Mouse (Mus musculus) kidney, embryonic 14.5 days (tissue): ENCODE measurements at regions not wholly inside any gene's neighbourhood (a gene's known extent, or its start where the extent isn't known, plus 50 kb on each side); places are given as distances from the start of the nearest gene placed in this dataset.
"Not testable (repeated sequence)": the region's sequence is repeated elsewhere in the genome, so short reads cannot be mapped to it uniquely, and the experiment has no call there.

Source experiments
- ATAC-seq: fragments of 200-750 bp; cut with Nextera tagmentation; 2 replicates; pipeline ENCODE4 v1.8.0; 2017; ENCODE audit warnings: moderate number of reproducible peaks, mild to moderate bottlenecking, moderate TSS enrichment, moderate library complexity; ENCODE audit not compliant: low FRiP score, low TSS enrichment
- H3K27ac ChIP-seq: fragments of 300-500 bp; sonication (generic); 2 replicates; pipeline ENCODE4 v1.5.1; 2014; ENCODE audit warnings: low read depth, mild to moderate bottlenecking, low read length, moderate library complexity, mixed read lengths
- H3K27me3 ChIP-seq: fragments of 300-500 bp; sonication (generic); 2 replicates; pipeline ENCODE4 v1.6.1; 2014; ENCODE audit warnings: mild to moderate bottlenecking, low read length; ENCODE audit not compliant: control insufficient read depth, insufficient read depth
- H3K36me3 ChIP-seq: fragments of 300-500 bp; sonication (generic); 2 replicates; pipeline ENCODE4 v1.6.1; 2014; ENCODE audit warnings: low read length, mixed read lengths; ENCODE audit not compliant: control insufficient read depth, insufficient read depth
- H3K4me1 ChIP-seq: fragments of 300-500 bp; sonication (generic); 2 replicates; pipeline ENCODE4 v1.6.1; 2014; ENCODE audit warnings: low read length, mixed read lengths; ENCODE audit not compliant: control insufficient read depth, insufficient read depth
- H3K4me2 ChIP-seq: fragments of 300-500 bp; sonication (generic); replicated peaks from 2 replicates; pipeline ENCODE4 v1.6.1; 2014; ENCODE audit warnings: low read depth, mild to moderate bottlenecking, low read length
- H3K4me3 ChIP-seq: fragments of 300-500 bp; sonication (generic); 2 replicates; pipeline ENCODE4 v1.5.1; 2014; ENCODE audit warnings: mild to moderate bottlenecking, low read length
- H3K9ac ChIP-seq: fragments of 300-500 bp; sonication (generic); 2 replicates; pipeline ENCODE4 v1.6.1; 2014; ENCODE audit warnings: low read depth, mild to moderate bottlenecking, low read length, moderate library complexity
- H3K9me3 ChIP-seq: fragments of 300-500 bp; sonication (generic); 2 replicates; pipeline ENCODE4 v1.6.1; 2016; ENCODE audit warnings: low read length; ENCODE audit not compliant: control insufficient read depth
- WGBS: fragments of 180-500 bp; shearing (Covaris S2); extraction: QIAGEN DNeasy Blood & Tissue Kit; methylation state at CpG from one replicate; pipeline ENCODE4 v1.1.7; 2014; 5-methylcytosine and 5-hydroxymethylcytosine counted together

DNA sequence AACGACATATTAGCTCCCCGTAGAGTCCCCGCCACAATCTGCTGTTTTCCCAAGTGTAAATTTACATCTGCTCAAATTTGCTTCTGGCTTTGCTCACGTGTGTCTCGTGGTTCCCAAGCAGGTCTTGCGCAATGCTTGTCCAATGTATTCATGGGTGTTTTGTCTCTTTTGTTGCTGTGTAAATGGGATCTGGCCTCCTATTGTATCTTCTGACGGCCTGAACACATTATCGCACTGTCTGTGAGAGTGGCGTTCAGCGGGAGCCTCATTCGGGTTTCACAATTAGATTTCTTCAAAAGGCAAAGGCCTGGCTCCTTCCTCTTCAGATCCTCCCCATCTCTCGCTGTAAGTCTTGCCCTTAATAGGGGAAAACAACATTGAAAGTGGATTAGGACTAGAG lies 274.5 kb downstream of the Fam19a5 start:
- H3K9ac ChIP-seq, result no peak overlapping the region
- 88% methylated on average over 12 of the region's 12 CpGs for WGBS
- H3K36me3 ChIP-seq, result no peaks in the 10 kb centered on the region
- H3K9me3 ChIP-seq, result no peaks in the 10 kb centered on the region
- no peak for ATAC-seq
- H3K4me2 ChIP-seq, result no peak overlapping the region
- H3K27ac ChIP-seq, result no peak overlapping the region
- H3K4me1 ChIP-seq, result no peaks in the 10 kb centered on the region
- no peak overlapping the region for H3K4me3 ChIP-seq
- H3K27me3 ChIP-seq, result no peaks in the 10 kb centered on the region

DNA sequence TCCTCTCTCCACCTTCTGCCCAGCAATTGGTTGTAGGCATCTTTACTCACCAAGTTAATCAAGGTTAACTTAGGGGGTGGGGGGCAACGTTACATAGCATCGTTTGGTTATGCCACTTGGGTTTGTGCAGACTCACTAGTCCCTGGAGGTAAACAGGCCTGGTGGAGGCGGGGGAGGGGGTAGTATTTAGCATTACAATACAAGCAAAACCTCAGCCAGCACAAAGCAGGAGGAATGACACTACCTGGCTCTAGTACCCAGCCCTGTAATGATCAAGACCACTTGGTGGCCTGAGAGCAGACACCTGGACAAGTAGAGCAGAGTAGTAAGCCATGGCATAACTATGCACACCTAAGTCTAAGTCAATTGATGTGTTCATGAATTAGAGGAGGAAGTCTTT lies 298.0 kb downstream of the Fam19a5 start:
- H3K4me2 ChIP-seq, result no peak overlapping the region

DNA sequence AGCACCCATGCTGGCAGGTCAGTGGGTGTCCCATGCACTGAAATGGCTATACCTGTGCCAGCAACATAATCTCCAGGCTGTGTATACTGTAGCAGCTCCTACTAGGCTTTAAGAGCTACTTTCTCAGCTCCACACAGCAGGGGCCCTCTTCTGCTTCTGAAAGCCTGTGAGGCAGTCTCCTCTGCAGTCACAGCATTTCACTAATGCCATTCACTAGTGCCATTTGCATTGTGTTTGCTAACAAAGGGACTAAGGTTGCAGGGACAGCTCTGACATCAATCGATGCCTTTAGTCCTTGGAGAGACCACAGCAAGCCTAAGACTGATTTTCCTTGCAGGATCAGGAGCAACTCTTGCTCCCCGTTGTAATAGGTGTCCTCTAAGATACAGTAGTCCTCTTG lies 315.0 kb downstream of the Fam19a5 start:
- 38% methylated on average over 2 of the region's 2 CpGs for WGBS
- no peak for ATAC-seq

More for the DNA sequence above, 298.0 kb downstream of the Fam19a5 start:
- H3K27me3 ChIP-seq, result no peaks in the 10 kb centered on the region
- no peaks in the 10 kb centered on the region for H3K9me3 ChIP-seq
- H3K36me3 ChIP-seq, result no peaks in the 10 kb centered on the region
- no peak overlapping the region for H3K4me3 ChIP-seq
- 49% methylated on average over 3 of the region's 3 CpGs for WGBS
- no peak overlapping the region for H3K27ac ChIP-seq
- no peak for ATAC-seq
- H3K4me1 ChIP-seq, result no peaks in the 10 kb centered on the region
- H3K9ac ChIP-seq, result no peak overlapping the region

DNA sequence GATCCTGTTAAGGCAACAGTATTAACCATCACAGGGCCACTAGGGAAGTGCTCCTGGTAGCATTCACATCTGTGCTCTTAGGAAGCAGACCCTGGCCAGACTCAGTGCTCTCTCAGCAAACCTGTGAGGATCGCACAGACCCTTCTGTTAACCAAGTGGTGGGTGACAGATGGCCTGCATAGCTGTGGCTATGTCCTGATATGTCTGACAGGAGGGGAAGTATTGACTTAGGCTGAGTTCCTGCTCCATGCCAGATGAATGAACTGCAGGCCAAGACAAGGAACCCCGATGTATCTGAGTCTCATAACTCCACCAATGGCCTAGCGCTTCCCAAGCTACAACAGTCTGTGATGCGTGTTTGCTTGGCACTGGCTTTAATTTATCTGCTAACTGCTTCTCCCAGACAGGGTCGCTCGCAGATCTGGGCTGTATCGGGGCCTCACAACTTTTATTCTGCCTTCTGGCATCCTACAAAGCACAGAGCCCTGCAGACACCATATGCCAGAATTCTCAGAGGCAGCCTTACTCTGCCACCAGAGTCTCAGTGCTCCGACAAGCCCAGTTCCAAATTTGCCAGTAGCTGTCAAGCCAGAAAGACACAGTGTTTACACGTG lies 332.3 kb downstream of the Fam19a5 start:
- no peak overlapping the region for H3K4me3 ChIP-seq
- WGBS, result 70% methylated on average over 9 of the region's 9 CpGs
- no peak for ATAC-seq

More for the DNA sequence above, 315.0 kb downstream of the Fam19a5 start:
- Histone ChIP-seq H3K4me3 (no peak overlapping the region), H3K36me3 (no peaks in the 10 kb centered on the region), H3K9me3 (no peaks in the 10 kb centered on the region), H3K4me2 (no peak overlapping the region), H3K27me3 (no peaks in the 10 kb centered on the region), H3K4me1 (no peaks in the 10 kb centered on the region), H3K27ac (no peak overlapping the region), H3K9ac (no peak overlapping the region)

DNA sequence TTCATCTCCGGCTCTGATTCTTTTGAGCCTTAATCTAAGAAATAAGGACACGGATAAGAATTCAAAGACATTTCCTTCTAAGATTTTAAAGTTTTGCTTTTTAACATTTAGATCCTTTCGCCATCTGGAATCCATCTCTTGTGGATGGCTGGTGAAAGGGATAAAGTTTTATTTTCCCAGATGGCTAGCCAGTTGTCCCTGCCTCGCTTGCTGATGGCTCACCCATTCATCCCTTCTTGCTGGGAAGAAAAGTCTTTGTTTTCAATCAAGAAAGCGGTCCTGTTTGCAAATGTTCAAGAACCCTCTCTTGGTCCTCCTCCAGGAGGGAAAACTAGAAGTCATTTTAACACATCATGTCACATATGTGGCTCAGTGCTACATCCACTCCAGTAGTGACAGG lies 346.8 kb downstream of the Fam19a5 start:
- 86% methylated on average over 5 of the region's 5 CpGs for WGBS
- Histone ChIP-seq H3K4me3 (no peak overlapping the region), H3K4me2 (no peak overlapping the region)

More for the DNA sequence above, 332.3 kb downstream of the Fam19a5 start:
- no peaks in the 10 kb centered on the region for H3K36me3 ChIP-seq
- H3K4me2 ChIP-seq, result no peak overlapping the region
- no peak overlapping the region for H3K9ac ChIP-seq
- no peak overlapping the region for H3K27ac ChIP-seq
- H3K9me3 ChIP-seq, result no peaks in the 10 kb centered on the region
- no peaks in the 10 kb centered on the region for H3K4me1 ChIP-seq
- H3K27me3 ChIP-seq, result no peaks in the 10 kb centered on the region

DNA sequence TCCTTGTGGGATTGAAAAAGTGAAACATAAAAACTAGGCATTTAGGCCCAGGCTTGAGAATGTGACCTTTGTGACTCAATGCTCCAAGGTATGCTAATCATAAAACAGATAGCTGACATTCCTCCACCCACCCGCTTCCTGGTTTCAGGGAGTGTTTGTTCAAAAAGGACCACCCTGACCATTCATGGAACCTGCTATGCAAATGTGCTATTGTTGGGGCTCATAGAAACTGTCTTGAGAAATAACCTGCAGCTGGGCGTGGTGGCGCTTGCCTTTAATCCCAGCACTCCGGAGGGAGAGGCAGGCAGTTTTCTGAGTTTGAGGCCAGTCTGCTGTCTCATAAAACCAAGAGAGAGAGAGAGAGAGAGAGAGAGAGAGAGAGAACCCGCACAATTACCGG lies 350.8 kb downstream of the Fam19a5 start:
- 81% methylated on average over 6 of the region's 6 CpGs for WGBS
- not testable (repeated sequence) for H3K4me3 ChIP-seq, H3K27ac ChIP-seq, H3K4me2 ChIP-seq, ATAC-seq, H3K9me3 ChIP-seq, H3K4me1 ChIP-seq, H3K9ac ChIP-seq, H3K27me3 ChIP-seq, H3K36me3 ChIP-seq

More for the DNA sequence above, 346.8 kb downstream of the Fam19a5 start:
- no peak for ATAC-seq
- Histone ChIP-seq H3K27me3 (no peaks in the 10 kb centered on the region), H3K27ac (no peak overlapping the region), H3K9me3 (no peaks in the 10 kb centered on the region), H3K9ac (no peak overlapping the region), H3K36me3 (no peaks in the 10 kb centered on the region), H3K4me1 (no peaks in the 10 kb centered on the region)

DNA sequence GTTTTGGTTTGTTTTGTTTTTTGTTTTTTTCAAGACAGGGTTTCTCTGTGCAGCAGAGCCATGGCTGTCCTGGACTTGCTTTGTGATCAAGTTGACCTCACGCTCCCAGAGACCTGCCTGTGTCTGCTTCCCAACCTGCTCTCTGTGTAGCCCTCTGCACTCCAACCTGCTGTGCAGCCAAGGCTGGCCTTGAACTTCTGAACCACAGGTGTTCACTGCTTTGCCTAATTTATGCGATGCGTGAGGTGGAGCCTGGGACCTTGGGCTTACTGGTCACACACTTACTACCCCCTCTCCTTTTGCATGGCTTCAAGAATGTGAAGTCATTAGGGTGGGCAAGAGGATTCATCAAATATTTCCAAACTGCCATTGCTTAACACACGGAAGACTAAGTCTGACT lies 354.6 kb downstream of the Fam19a5 start:
- WGBS, result 76% methylated on average over 4 of the region's 4 CpGs
- no peak overlapping the region for H3K9ac ChIP-seq
- no peak for ATAC-seq
- H3K4me2 ChIP-seq, result no peak overlapping the region
- H3K9me3 ChIP-seq, result no peaks in the 10 kb centered on the region
- no peaks in the 10 kb centered on the region for H3K27me3 ChIP-seq
- H3K4me1 ChIP-seq, result no peaks in the 10 kb centered on the region
- H3K36me3 ChIP-seq, result no peaks in the 10 kb centered on the region
- no peak overlapping the region for H3K4me3 ChIP-seq
- no peak overlapping the region for H3K27ac ChIP-seq

DNA sequence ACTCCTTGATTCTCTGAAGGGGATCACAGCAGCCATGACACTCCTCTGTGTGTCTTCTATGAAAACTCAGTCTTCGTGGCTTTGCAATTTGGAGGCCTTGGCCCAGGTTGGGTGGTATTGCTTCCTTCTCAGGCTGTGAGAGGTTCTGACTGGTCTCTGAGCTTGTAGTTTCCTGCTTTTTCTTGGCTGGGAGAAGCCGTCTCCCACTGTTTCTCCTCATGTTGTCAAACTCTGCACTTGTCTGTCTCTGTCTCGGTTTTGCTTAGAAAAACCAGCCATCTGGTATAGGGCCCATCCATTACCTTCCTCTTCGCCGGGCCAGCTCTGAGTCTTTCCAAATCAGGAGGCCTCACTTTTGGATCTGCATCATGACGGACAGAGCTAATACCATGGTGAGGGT lies 360.3 kb downstream of the Fam19a5 start:
- H3K9ac ChIP-seq, result no peak overlapping the region
- no peak overlapping the region for H3K4me2 ChIP-seq
- H3K36me3 ChIP-seq, result no peaks in the 10 kb centered on the region
- no peaks in the 10 kb centered on the region for H3K27me3 ChIP-seq
- H3K4me3 ChIP-seq, result no peak overlapping the region
- ATAC-seq, result no peak
- H3K4me1 ChIP-seq, result no peaks in the 10 kb centered on the region
- H3K9me3 ChIP-seq, result no peaks in the 10 kb centered on the region
- WGBS, result 89% methylated on average over 6 of the region's 6 CpGs
- no peak overlapping the region for H3K27ac ChIP-seq

DNA sequence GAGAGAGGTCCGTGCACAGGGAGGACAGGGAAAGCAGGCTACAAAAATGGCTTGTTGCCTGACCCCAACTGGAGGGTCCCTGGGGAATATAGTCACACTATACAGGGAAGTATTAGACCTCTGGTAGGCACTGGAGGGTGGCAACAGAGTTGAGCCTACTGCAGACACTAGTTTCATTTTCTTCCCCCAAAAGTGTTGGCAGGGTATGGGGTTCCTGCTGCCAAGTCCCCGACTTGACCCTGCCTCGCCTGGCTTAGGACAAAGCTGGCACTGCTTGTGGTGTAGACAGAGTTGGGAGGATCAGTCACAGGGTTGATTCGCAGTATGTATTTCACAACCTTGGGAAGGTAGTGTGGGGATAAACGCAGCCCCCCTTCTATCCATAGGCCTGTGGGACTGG lies 362.2 kb downstream of the Fam19a5 start:
- WGBS, result 86% methylated on average over 5 of the region's 5 CpGs
- Histone ChIP-seq H3K9me3 (no peaks in the 10 kb centered on the region), H3K27me3 (no peaks in the 10 kb centered on the region), H3K4me1 (no peaks in the 10 kb centered on the region), H3K4me3 (no peak overlapping the region), H3K27ac (no peak overlapping the region), H3K4me2 (no peak overlapping the region), H3K9ac (no peak overlapping the region), H3K36me3 (no peaks in the 10 kb centered on the region)
- ATAC-seq, result no peak
